Mouse (Mus musculus): ENCODE measurements around the gene Egr2. TPM values are rescaled to one million over a fixed set of nuclear protein-coding genes. Genes with fewer than 3 reads are reported as not detected.

Egr2 gene
- polyA plus RNA-seq, 1 experiment from 2014 or later: 1.5 TPM

- no peaks in the 10 kb centered on the region for H3K36me3 ChIP-seq
- ATAC-seq (ENCODE audit: low FRiP score, low read depth): no peak
- H3K4me2 ChIP-seq (replicated peaks): peak overlapping the region; percentile 22; the same call in 1 of the 2 replicates
- H3K9ac ChIP-seq: no peak overlapping the region
- no peaks in the 10 kb centered on the region for H3K9me3 ChIP-seq
- WGBS: 9% methylated on average over 19 of the region's 19 CpGs
- H3K4me1 ChIP-seq: peaks cover 38% of the 10 kb centered on the region
- H3K4me3 ChIP-seq: peak overlapping the region; percentile 10
- H3K27ac ChIP-seq: no peak overlapping the region
- peaks cover 70% of the 10 kb centered on the region for H3K27me3 ChIP-seq (replicated peaks)
These were observed 5.3 kb downstream of the Egr2 start for GRCm38 (mm10) chr10:67540591-67540990.

DNA sequence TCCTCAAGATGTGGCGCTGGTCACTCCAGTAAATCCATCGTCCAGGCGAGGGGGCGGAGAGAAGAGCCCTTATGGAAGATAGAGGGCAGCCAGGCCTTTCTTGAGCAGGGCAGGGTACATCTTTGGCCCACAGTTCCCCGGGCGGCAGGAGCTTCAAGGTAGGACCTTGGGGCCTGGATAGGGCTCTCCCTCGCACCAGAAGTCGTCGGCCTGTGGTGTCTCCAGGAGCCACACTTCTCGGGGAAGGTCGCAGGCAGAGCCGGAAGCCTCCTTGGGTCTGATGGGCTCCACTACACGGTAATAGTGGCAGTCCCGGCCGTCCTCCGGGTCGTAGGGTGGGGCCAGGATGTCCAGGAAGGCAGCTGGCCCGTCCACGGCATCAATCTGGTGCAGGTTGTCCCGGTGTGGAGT is 12.6 kb downstream of the Egr2 start:
- H3K27me3 ChIP-seq (replicated peaks): peaks cover 10% of the 10 kb centered on the region; the same call in 1 of the 2 replicates
- ATAC-seq (ENCODE audit: low FRiP score, low read depth): peak; percentile 14
- H3K4me3 ChIP-seq: peak overlapping the region; percentile 79
- peak overlapping the region; percentile 84 for H3K9ac ChIP-seq
- no peaks in the 10 kb centered on the region for H3K9me3 ChIP-seq
- no peaks in the 10 kb centered on the region for H3K36me3 ChIP-seq
- no peak overlapping the region for H3K27ac ChIP-seq
- peaks cover 26% of the 10 kb centered on the region for H3K4me1 ChIP-seq
- H3K4me2 ChIP-seq (replicated peaks): peak overlapping the region; percentile 99
- WGBS: under 1% methylated on average over 20 of the region's 20 CpGs

DNA sequence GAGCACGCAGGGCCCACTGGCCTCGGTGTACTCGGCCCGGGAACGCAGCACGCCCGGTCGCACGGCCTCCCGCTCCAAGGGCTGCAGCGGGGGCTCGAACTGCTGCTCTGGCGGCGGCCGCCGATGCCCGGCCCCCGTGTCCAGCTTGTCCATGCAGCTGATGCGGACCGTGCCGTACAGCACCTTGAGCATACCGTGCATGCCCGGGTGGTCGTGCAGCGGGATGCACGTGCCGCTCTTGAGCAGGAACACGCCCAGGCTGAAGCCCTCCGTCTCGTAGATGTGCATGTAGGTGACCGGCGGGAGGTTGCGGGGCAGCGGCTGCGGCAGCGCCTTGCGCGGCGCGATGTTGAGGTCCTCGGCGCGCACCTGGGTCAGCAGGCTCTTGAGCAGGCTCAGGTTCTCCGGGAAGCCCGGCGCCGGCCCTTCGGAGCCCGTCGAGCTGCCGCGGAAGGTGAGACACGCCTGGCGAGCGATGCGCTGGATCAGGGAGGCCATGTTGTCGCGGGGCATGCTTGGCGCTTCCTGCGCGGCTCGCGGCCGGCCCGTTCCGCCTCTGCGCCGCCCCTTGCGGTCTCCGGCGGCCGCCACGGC is 13.1 kb downstream of the Egr2 start:
- under 1% methylated on average over 73 of the region's 73 CpGs for WGBS
- Histone ChIP-seq H3K27me3 (replicated peaks) (peaks cover 13% of the 10 kb centered on the region; the same call in 1 of the 2 replicates), H3K4me3 (peak overlapping the region; percentile 79), H3K27ac (peak overlapping the region; percentile 91), H3K4me1 (peaks cover 26% of the 10 kb centered on the region), H3K4me2 (replicated peaks) (peak overlapping the region; percentile 99), H3K9ac (peak overlapping the region; percentile 84), H3K9me3 (no peaks in the 10 kb centered on the region), H3K36me3 (no peaks in the 10 kb centered on the region)
- ATAC-seq (ENCODE audit: low FRiP score, low read depth): peak; percentile 79

DNA sequence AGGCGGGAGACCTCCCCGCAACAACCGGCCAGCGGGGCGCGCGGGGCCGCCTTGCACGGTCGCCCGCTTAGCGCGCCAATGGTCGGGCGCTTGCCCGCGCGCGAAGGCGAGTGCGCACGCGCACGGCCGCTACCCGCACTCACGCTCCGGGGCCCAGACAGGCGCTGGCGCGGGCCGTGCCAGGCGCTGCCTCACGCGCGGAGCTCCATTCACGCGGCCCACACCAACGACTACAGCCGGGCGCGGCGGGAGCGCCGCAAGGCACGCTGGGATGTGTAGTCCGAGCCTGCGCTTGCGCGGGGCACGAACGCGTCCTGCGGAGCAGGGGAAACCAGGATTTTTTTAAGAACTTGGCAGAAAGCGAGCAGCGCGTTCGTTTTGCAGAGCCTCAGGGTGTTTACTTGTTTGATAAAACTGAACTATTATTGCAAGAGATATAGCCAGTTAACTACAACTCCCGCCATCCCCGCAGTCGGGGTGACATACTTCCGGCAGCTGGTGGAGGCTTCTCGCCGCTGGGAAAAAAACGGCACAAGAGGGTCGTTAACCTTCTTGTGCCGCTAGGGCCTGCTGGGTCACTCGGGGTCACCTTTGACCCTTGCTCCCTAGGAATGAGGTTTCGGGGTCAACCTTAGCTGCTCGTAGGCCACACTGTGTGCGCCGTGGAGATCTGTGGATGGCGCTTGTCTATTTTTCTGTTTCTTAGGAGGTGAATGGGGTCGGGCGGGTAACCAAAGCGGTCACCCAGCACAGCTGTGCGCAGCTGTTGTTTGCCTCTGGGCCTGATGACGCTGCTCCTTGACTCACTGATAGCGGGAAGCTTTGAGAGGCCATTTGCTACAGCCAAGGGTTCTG is 13.8 kb downstream of the Egr2 start, which contains the start of gene Ado:
Gene Ado, minus strand, starts transcription at position 79 of the 855 bp plus-strand sequence.
- WGBS: under 1% methylated on average over 78 of the region's 79 CpGs
- ATAC-seq (ENCODE audit: low FRiP score, low read depth): peak; percentile 97
- peaks cover 26% of the 10 kb centered on the region for H3K4me1 ChIP-seq

DNA sequence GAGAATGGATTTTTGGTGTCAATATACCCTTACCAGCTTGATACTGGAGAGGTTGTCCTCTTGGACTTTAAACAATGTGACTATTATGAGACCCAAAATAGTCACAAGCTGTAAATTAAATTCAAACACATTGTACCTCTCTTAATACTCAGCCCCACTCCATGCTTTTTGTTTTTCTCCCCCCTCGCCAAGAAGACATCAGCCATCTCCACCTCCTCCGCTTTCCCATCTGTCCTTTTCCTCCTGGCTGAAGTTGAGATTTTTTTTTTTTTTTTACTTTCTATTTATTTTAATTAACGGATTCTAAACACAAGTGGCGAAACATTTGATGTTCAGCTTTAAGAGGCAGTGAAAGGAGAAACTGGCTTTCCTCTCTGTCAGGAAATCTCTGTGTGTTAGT is 22.8 kb downstream of the Egr2 start:
- H3K9ac ChIP-seq: no peak overlapping the region
- no peak overlapping the region for H3K27ac ChIP-seq
- no peak overlapping the region for H3K4me2 ChIP-seq (replicated peaks)
- H3K9me3 ChIP-seq: peaks cover 11% of the 10 kb centered on the region; the same call in 1 of the 2 replicates
- H3K36me3 ChIP-seq: no peaks in the 10 kb centered on the region
- H3K4me3 ChIP-seq: no peak overlapping the region
- H3K27me3 ChIP-seq (replicated peaks): peaks cover 56% of the 10 kb centered on the region
- ATAC-seq (ENCODE audit: low FRiP score, low read depth): no peak
- H3K4me1 ChIP-seq: no peaks in the 10 kb centered on the region
- WGBS: 89% methylated on average over 4 of the region's 4 CpGs

More for the DNA sequence above, 13.8 kb downstream of the Egr2 start, which contains the start of gene Ado:
- Histone ChIP-seq H3K27ac (peak within 1 kb of the TSS; percentile 91), H3K27me3 (replicated peaks) (peaks cover 17% of the 10 kb centered on the region), H3K9ac (peak within 1 kb of the TSS; percentile 84), H3K4me3 (peak within 1 kb of the TSS; percentile 79), H3K36me3 (no peaks in the 10 kb centered on the region), H3K4me2 (replicated peaks) (peak within 1 kb of the TSS; percentile 99), H3K9me3 (no peaks in the 10 kb centered on the region)

DNA sequence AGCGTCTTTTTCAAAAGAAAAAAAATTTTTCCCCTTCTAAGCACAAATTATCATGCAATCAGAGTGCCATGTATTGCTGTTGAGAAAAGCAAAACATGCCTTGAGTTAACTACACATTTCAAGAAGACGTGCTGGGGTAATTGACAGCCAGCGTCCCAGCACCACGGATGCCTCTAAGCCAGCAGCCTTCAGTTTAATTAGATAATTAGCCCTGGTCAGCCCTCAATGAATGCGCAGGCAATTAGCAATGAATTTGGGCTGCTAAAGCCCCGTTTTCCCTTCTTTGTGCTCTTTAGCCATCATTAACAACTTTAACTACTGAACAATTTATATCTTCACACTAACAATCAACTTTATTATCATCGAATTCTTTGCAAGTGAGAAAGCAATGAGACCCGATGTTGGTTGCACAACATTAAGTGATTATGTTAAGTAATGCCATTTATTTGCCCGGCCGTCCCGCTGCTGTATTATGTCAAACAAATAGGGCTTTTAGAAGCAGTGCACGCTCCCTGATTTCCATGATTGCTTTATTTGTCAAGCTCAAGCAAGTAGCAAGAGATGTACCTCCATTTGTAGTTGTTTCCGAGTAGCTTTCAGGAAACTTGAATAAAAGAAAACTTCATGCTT is 24.6 kb downstream of the Egr2 start:
- Histone ChIP-seq H3K27ac (no peak overlapping the region), H3K9me3 (peaks cover 11% of the 10 kb centered on the region; the same call in 1 of the 2 replicates), H3K4me2 (replicated peaks) (no peak overlapping the region), H3K27me3 (replicated peaks) (peaks cover 64% of the 10 kb centered on the region), H3K36me3 (no peaks in the 10 kb centered on the region), H3K4me1 (no peaks in the 10 kb centered on the region), H3K9ac (no peak overlapping the region), H3K4me3 (no peak overlapping the region)
- peak; percentile 74 for ATAC-seq (ENCODE audit: low FRiP score, low read depth)
- WGBS: 21% methylated on average over 13 of the region's 13 CpGs

DNA sequence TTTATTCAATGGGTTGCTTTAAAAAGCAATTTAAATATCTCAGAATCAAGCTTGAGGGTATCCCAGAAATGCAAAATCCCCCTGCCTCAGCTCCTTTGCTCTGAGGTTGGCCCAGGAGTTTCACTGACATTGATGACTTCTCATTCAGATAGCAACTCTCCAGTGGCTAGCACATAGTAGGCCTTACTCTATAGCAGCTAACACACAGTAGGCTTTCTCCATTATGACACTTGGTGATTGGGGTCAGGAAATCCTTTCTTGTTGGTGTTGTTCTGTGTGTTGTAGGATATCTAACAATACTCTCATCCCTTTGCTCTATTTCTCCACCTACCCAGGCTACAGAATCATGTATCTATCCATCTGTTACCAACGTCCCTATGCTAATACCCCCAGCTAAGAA is 25.9 kb downstream of the Egr2 start:
- no peak for ATAC-seq (ENCODE audit: low FRiP score, low read depth)
- Histone ChIP-seq H3K4me3 (no peak overlapping the region), H3K27ac (no peak overlapping the region), H3K4me1 (no peaks in the 10 kb centered on the region), H3K36me3 (no peaks in the 10 kb centered on the region), H3K27me3 (replicated peaks) (peaks cover 61% of the 10 kb centered on the region), H3K9ac (no peak overlapping the region), H3K4me2 (replicated peaks) (no peak overlapping the region), H3K9me3 (peaks cover 11% of the 10 kb centered on the region; the same call in 1 of the 2 replicates)
- 67% methylated on average over 1 of the region's 1 CpGs for WGBS

- H3K4me2 ChIP-seq (replicated peaks): no peak overlapping the region
- H3K9ac ChIP-seq: no peak overlapping the region
- no peaks in the 10 kb centered on the region for H3K4me1 ChIP-seq
- 94% methylated on average over 7 of the region's 7 CpGs for WGBS
- no peak overlapping the region for H3K27ac ChIP-seq
- ATAC-seq (ENCODE audit: low FRiP score, low read depth): no peak
- H3K4me3 ChIP-seq: no peak overlapping the region
- peaks cover 38% of the 10 kb centered on the region for H3K27me3 ChIP-seq (replicated peaks)
- no peaks in the 10 kb centered on the region for H3K9me3 ChIP-seq
- H3K36me3 ChIP-seq: no peaks in the 10 kb centered on the region
These were observed 29.2 kb downstream of the Egr2 start for GRCm38 (mm10) chr10:67564509-67564908.

DNA sequence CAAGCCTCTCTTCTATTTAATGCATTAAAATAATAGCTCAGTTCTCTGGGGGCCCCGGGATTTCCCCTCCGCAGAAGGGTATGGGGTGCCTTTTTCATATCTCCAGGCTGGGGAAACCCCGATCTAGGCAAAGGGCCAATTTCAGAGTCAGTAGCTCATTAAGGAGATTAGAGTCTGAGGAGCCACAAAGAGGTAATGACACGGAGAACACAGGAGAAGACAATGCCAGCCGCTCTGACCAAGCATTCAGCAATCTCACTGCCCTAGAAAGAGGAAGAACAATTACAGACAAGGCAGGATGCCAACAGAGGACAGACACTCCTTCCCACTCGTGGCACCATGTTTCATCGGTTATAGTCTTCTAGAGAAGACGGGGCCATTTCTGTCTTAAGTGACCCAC is 30.8 kb downstream of the Egr2 start:
- WGBS: 68% methylated on average over 8 of the region's 8 CpGs
- ATAC-seq (ENCODE audit: low FRiP score, low read depth): no peak
- Histone ChIP-seq H3K4me1 (no peaks in the 10 kb centered on the region), H3K27ac (no peak overlapping the region), H3K9ac (no peak overlapping the region), H3K4me2 (replicated peaks) (no peak overlapping the region), H3K27me3 (replicated peaks) (peaks cover 37% of the 10 kb centered on the region), H3K4me3 (no peak overlapping the region), H3K9me3 (no peaks in the 10 kb centered on the region), H3K36me3 (no peaks in the 10 kb centered on the region)

DNA sequence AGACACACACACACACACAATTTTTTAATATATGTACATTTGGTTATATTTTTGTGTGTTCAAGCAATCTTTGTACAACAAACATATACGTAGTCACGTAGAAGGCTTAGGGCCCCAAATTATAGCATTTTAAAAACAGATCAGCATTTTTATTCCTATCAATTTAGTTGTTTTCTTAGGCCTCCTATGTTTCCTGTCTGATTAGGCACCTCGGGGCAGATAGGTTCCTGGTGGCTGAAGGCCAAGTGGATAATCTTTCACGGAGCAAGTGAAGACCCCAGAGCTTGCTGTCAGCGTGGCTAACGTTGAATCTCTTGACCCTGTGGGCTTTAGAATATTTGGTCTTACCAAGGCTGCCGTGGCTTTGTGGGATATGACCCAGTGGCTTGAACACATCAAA is 34.3 kb downstream of the Egr2 start:
- Histone ChIP-seq H3K27me3 (replicated peaks) (peaks cover 7% of the 10 kb centered on the region), H3K4me2 (replicated peaks) (no peak overlapping the region), H3K36me3 (no peaks in the 10 kb centered on the region), H3K9me3 (no peaks in the 10 kb centered on the region), H3K4me1 (0 out of 2 replicates have a peak, but pooled peaks cover 5% of the 10 kb centered on the region), H3K4me3 (no peak overlapping the region), H3K27ac (no peak overlapping the region), H3K9ac (no peak overlapping the region)
- ATAC-seq (ENCODE audit: low FRiP score, low read depth): no peak
- 92% methylated on average over 7 of the region's 7 CpGs for WGBS

- Histone ChIP-seq H3K4me3 (no peak overlapping the region), H3K4me2 (replicated peaks) (no peak overlapping the region), H3K4me1 (0 out of 2 replicates have a peak, but pooled peaks cover 5% of the 10 kb centered on the region), H3K9ac (no peak overlapping the region), H3K9me3 (no peaks in the 10 kb centered on the region), H3K27ac (no peak overlapping the region), H3K36me3 (no peaks in the 10 kb centered on the region), H3K27me3 (replicated peaks) (peaks cover 1% of the 10 kb centered on the region)
- ATAC-seq (ENCODE audit: low FRiP score, low read depth): no peak
- 91% methylated on average over 14 of the region's 14 CpGs for WGBS
These were observed 36.2 kb downstream of the Egr2 start for GRCm38 (mm10) chr10:67571443-67571842.

DNA sequence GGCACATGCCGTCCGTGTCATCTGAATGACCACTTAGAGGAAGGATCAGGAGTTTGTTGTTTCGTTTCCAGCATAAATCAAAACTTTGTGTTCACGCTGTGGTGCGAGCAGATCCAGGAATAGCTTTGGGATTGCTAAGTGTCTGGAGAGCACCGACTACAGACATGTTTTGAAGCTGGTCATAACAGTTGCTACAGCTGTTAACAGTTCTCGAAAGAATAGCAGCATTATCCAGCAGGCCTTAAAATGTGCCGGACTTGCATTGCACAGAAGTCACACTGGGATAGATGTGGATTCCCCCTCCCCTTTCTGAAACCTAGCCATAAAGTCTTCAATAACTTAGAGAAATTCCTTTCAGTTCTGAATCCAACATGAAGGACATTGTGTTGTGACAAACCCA is 38.0 kb downstream of the Egr2 start:
- Histone ChIP-seq H3K9ac (no peak overlapping the region), H3K27ac (no peak overlapping the region), H3K4me3 (no peak overlapping the region), H3K36me3 (no peaks in the 10 kb centered on the region), H3K4me2 (replicated peaks) (no peak overlapping the region), H3K9me3 (no peaks in the 10 kb centered on the region), H3K27me3 (replicated peaks) (no peaks in the 10 kb centered on the region), H3K4me1 (0 out of 2 replicates have a peak, but pooled peaks cover 5% of the 10 kb centered on the region)
- WGBS: 57% methylated on average over 8 of the region's 8 CpGs
- ATAC-seq (ENCODE audit: low FRiP score, low read depth): no peak

All from neural tube, embryonic 12.5 days (tissue).